Mouse (Mus musculus) myocyte (in vitro differentiated cells): ENCODE measurements around the gene Sec14l3.

Experiments
- CEBPB ChIP-seq: IDR thresholded peaks from 2 replicates; pipeline ENCODE4 v1.6.1; 2011; ENCODE audit warnings: mild to moderate bottlenecking, moderate library complexity; ENCODE audit not compliant: poor library complexity, insufficient read depth, severe bottlenecking
- E2F4 ChIP-seq: IDR thresholded peaks from one replicate; pipeline ENCODE4 v1.6.1; 2011; ENCODE audit warnings: mild to moderate bottlenecking, control low read depth, moderate library complexity; ENCODE audit not compliant: insufficient read depth
- MAX ChIP-seq: IDR thresholded peaks from one replicate; pipeline ENCODE4 v1.6.1; 2011; ENCODE audit warnings: low read depth, mild to moderate bottlenecking, control low read depth
- MYOD1 ChIP-seq, 3 experiments: IDR thresholded peaks; one replicate each; pipeline ENCODE4 v1.6.1; 2011; ENCODE audit warnings: control low read depth in 2 of 3, low read depth in 2 of 3, mild to moderate bottlenecking in 2 of 3, moderate library complexity in 1 of 3; ENCODE audit not compliant: insufficient read length in 2 of 3, control insufficient read depth in 1 of 3
- MYOG ChIP-seq, 3 experiments: IDR thresholded peaks; one replicate each; pipeline ENCODE4 v1.6.1; 2011; ENCODE audit warnings: control low read depth in 2 of 3, low read depth in 2 of 3, mild to moderate bottlenecking in 2 of 3; ENCODE audit not compliant: insufficient read length in 2 of 3, control insufficient read depth in 1 of 3, insufficient read depth in 1 of 3
- POLR2A ChIP-seq: IDR thresholded peaks from one replicate; pipeline ENCODE4 v1.6.1; 2011; ENCODE audit warnings: low read depth, mild to moderate bottlenecking, control low read depth, moderate library complexity; ENCODE audit not compliant: insufficient read length
- POLR2AphosphoS2 ChIP-seq: IDR thresholded peaks from one replicate; pipeline ENCODE4 v1.6.1; 2011; ENCODE audit warnings: low read depth, control low read depth; ENCODE audit not compliant: insufficient read length
- REST ChIP-seq: IDR thresholded peaks from one replicate; pipeline ENCODE4 v1.6.1; 2011; ENCODE audit warnings: mild to moderate bottlenecking, control low read depth, moderate library complexity; ENCODE audit not compliant: insufficient read depth, insufficient read length
- SRF ChIP-seq: IDR thresholded peaks from one replicate; pipeline ENCODE4 v1.6.1; 2011; ENCODE audit warnings: low read depth; ENCODE audit not compliant: control insufficient read depth, insufficient read length
- TCF12 ChIP-seq: IDR thresholded peaks from one replicate; pipeline ENCODE4 v1.6.1; 2011; ENCODE audit warnings: mild to moderate bottlenecking, control low read depth; ENCODE audit not compliant: poor library complexity, insufficient read depth, severe bottlenecking
- USF1 ChIP-seq: IDR thresholded peaks from one replicate; pipeline ENCODE4 v1.6.1; 2011; ENCODE audit warnings: low read depth, mild to moderate bottlenecking, control low read depth, moderate library complexity

DNA sequence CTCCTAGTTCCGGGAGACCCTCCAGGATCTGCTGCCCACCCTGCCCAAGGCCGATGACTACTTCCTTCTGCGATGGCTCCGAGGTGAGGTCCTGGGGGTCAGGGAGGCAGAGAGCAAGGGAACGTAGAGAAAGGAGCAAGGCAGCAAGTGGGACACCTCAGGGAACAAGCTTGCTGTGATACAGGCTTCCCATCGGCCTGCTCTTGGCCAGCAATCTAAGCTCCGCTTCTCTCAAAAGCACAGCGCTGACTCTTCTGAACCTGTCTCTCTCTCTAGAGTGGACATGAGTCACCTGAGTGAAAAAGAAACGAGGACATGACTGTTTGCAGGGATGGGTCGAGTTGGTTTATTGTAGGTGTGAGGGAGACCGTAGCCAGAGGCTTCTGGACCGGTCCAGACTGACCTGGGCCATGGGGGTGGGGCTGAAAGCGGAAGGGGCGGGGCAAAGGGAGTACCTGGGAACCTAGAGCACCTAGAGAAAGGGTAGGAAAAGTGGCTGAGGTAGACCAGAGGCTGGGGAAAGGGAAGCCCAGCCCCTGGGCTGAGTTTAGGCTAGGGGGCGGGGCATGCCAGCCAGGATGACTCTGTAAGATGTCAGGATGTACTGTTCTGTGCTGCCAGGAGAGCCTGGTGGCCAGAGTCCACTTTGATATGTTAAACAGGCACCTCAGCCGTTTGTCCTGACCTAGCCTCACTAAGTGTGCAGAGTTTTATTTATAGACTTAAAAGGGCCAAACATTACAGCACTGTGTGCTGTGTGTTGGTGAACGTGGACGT lies 29.3 kb upstream of the Sec14l3 start:
- TF ChIP-seq POLR2AphosphoS2 (no peak), USF1 (no peak), REST (no peak), MYOG (IDR thresholded peaks at IDR 0.05; ENCODE audit: control insufficient read depth in 1 of 3, insufficient read depth in 1 of 3, insufficient read length in 2 of 3, low read depth in 2 of 3) (no peak), CEBPB (no peak), POLR2A (no peak), SRF (no peak), E2F4 (no peak), MAX (no peak), MYOD1 (IDR thresholded peaks at IDR 0.05; ENCODE audit: control insufficient read depth in 1 of 3, insufficient read length in 2 of 3, low read depth in 2 of 3) (no peak), TCF12 (no peak)
